Mouse (Mus musculus) lung, postnatal 10 days (tissue): ENCODE measurements around the gene Itsn2.
A peak's percentile ranks its signal among the peaks of the same experiment; 100 is the strongest.
"Not testable (repeated sequence)": the region's sequence is repeated elsewhere in the genome, so short reads cannot be mapped to it uniquely, and the experiment has no call there.

Experiments used
- DNase-seq: peaks from one replicate; pipeline ENCODE4 v3.0.0; 2021

Gene Itsn2

DNA sequence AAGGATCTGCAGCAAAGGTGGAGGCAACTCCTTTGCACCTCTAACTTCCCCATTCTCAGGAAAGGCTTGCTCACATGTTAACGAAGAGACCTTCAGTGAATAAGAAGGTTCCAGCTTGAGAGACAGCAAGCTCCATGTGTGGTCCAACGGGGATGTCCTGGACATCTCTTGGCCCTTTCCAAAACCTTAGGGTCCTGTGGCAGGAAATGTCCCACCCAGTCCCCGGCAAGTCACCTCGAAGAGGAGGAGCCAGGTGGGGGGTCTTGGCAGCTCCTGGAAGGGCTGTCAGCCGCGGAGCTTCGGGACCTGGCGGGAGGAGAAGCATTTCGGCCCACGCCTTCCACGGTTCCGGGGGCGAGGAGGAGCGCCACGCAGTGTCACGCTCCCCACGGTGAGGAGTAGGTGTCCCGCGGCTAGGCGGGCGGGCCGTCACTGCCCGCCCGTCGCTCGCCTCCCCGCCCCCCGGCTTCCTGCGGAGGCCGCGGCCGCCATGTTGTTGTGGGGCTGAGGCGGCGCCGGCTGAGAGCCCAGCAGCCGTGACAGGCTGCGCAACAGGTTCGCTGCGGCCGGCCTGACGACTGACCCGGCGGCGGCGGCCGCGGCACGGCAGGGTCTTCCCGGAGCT, at the start of gene Itsn2, which contains the start of gene Gm3625:
Gene Itsn2, plus strand, starts transcription at position 98 of the 625 bp plus-strand sequence.
Gene Gm3625, minus strand, starts transcription at position 387 of the 625 bp plus-strand sequence.
- peak; percentile 80 for DNase-seq

DNA sequence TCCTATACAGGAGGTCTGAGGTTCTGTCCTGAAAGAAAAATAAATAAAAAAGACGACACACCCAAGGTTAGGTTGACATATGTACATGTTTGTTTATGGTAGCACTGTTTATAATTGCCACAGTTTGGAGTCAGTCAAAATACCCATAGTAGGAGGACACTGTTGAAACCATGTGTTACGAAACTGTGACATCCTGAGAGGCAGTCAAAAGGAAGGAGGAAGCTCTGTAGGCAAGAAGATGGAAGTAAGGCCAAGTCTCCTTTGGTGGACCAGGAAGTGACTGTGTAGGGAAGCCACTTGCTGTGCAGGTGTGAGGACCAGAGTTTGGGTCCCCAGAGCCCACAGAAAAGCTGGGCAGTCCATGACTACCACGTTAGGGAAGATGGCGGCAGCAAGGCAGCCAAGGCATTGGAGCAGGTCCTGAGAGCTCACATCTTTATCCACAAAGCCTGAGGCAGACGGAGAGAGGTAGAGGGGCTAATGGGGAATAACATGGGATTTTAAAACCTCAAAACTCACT, 48.0 kb upstream of the Itsn2 start:
- DNase-seq = no peak

DNA sequence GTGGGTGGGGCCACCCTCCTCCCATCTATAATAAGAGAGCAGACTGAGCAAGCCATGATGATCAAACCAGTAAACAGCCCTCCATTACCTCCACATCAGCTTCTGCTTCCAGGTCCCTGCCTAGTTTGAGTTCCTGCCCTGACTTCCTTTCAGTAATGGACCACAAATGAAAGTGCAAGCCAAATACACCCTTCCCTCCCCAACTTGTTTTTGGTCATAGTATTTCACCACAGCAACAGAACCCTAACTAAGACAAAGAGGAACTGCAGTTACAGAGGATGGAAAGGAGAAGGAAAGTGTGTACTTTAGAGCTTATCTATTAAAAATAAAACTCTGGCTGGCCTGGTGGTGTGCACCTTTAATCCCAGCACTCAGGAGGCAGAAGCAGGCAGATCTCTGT, 47.0 kb upstream of the Itsn2 start:
- no peak for DNase-seq

DNA sequence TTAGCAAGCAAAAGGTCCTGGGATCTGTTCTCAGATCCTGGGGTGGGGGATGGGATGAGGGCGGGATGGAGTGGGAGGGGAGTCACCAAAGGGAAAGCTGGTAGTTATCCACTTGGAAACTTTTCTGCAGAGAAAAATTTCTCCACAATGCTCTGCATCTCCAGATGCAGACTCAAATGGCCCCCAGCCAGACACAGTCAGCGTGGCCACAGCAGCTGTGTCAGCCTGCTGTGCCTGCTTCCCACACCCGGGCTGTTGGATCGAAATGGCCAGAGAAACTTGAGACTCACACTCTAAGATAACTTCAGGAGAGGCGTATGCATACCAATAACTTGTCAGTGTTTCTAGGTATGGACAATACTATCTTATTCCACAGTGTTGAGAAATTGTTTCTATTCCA, 45.9 kb upstream of the Itsn2 start:
- peak; percentile 77 for DNase-seq

DNA sequence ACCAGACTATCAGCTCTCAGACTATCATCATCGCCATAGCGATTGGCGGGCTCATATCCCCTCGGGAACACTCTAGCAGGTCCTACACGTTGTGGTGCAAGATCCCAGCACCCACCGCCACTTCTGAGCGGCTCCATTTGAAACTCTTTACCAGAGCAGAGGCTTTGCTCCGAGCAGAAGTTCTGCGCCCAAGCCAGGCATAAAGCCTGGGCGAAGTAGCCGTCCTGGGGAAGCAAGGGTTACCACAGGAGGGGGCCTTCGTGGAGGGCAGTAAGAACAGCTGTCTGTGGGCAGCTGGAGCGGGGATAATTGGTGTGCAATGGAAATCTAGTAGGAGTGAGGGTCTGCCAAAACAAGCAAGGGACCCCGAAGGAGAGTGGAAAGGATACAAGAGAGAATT, 44.9 kb upstream of the Itsn2 start:
- no peak for DNase-seq

DNA sequence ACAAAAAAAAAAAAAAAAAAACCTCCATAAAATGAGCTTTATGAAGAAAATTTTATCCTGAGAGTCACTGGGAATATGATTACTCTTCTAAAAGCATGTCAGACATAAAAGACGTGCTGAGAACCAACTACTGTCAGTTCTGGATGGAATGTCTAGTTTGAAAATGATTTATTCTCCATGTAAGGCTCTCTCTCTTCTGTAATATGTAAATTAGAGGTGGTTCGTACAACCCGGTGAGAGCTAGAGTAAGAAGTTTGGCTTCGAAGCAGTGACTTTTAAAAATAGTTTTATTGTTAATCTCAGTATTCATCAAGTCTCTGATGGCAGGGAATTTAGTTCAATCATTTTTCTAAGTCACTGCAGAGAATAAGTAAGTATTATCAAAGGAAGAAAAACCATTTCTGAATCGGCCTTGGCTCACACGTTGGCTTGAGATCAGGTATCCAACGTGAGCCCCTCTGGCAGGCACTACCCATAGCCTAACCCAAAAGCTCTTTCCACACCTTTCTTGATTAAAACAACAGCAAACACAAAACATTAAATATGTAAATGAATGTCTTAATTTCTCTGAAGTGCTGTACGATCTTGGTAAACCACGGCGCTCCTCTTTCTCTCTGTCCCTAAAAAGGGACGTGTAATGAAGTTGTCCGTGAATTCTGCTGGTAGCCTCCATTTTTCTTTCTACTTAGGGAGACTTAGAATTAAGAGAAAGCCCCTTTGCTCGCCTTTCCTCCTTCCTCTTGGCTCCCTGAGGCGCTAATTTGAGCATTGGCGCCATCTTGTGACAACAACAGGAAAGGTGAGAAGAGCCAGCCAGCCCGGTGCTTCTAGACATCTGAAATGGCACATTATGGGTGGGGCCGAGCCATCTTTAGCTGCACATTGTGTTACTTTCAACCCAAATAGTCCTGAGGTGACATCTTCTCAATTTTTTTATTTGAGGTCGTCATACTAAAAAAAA, 44.1 kb upstream of the Itsn2 start:
- peak; percentile 86 for DNase-seq

DNA sequence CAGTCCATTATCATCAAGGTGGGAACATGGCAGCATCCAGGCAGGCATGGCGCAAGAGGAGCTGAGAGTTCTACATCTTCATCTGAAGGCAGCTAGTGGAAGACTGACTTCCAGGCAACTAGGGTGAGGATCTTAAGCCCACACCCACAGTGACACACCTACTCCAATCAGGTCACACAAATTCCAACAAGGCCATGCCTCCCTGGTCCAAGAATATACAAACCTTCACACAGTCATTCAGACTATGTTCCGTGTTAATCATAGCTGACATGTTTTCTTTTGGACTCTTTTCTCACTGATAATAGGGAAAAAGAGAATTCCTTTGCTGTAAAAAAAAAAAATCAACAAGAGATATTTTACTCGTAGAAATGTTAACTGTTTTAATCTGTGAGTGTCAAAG, 38.7 kb upstream of the Itsn2 start:
- DNase-seq = not testable (repeated sequence)

DNA sequence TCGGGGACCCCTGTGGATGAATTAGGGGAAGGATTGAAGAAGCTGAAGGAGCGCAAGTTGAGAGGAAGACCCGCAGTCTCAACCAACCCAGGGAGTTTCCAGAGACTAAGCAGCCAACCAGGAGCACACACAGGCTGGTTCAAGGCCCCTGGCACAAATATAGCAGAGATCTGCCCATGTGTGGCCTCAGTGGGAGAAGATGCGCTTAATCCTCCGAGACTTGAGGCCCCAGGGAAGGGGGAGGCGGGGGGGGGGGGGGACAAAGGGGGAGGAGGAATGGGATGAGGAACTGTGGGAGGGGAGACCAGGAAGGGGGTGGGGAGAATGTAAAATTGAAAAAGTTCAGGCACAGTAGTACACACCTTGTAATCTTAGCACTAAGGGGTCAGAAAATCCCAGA, 37.0 kb upstream of the Itsn2 start:
- no peak for DNase-seq

DNA sequence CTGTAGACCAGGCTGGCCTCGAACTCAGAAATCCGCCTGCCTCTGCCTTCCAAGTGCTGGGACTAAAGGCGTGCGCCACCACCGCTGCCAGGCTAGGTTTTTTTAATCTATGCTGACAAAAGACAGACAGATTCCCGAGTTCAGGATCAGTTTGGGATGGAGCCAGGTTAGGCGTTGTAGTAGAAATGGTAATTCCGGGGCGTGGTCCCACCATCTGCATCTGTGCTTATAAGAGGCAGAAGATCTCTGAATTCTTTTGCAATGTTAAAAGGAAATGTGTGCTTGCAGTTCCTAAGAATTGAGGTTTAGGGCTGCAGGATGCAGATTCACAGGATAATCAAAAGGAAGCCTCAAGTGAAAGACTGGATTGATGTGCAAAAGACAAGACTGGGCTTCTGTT, 35.5 kb upstream of the Itsn2 start:
- no peak for DNase-seq

DNA sequence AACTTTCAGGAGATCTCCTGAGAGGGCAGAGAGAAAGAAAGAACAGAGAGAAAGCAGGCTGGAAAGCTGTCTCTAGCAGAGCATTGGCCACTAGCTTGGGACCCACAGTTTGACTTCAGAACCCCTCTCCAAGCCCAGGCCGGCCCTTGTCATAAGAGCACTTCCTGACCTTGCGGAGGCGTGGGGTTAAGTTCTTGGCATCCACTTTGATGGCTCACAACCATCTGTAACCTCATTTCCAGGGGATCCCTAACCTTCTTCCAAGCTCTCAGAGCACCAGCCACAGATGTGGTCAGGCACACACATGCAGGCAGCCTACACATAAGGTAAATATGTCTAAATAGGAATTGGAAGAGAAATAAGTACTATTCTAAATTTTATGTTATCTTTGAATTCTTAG, 35.0 kb upstream of the Itsn2 start:
- DNase-seq = peak; percentile 16

DNA sequence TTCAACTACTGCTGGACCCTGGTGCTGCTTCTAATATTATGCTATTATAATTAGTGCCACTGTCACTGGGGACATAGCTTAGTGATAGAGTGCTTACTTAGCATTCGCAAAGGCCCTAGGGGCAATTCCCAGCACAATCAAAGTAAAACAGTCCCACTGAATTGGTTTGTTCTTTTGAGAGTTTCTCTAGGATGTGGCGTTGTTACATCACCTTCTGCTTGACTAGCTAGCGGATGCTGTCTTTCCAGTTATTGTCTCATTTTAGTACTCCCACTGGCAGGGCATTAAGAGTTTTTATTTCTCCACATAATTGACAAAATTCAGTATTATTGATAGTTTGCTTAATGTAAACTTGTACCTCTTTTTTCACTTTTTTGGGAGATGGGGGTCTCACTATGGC, 34.4 kb upstream of the Itsn2 start:
- DNase-seq = no peak

DNA sequence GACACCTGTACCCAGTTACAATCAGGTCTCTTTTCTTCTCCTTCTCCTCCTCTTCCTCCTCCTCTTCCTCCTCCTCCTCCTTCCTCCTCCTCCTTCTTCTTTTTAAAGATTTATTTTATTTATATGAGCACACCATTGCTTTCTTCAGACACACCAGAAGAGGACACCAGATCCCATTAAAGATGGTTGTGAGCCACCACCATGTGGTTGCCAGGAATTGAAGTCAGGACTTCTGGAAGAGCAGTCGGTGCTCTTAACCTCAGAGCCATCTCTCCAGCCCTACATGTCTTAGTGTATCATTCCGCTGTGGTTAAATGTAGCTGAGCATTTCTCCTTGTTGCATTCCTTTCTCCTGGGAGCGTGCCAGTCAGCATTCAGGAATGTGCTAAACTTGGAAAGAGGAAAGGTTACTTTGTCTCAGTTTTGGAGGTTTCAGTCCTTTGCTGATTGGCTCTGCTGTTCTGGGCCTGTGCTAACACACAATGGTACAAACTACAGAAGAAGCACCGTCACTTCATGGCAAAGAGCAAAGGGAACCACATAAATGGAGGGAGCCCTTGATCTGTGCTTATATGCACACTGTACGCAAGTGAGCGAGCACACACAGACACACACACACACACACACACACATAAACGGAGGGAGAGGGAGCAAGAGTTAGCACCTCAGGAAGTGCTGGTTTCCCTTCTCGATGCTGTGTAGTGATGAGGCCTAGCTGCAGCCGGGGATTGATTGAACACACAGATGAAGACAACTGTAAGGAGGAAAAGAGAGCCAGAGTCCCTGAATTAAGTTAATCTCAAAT, 33.8 kb upstream of the Itsn2 start:
- DNase-seq = peak; percentile 65

DNA sequence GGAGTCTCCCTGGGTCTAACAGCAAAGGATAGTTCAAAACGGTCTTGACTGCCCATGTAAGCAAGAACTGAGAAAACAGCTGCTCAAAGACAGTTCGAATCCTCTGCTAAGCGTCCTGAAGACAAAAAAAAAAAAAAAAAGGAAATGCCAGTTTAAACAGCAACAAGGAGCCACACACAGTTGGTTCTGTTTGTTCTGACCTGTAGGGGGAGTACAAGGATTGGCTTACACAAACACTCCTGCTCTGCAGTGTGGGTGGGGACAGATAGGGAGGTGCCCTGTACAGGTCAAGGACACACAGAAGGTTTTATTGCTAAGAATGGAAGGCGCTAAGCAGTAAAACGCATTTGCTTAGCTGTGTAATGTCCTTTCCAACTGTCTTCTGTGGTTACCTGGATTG, 20.6 kb upstream of the Itsn2 start:
- peak; percentile 69 for DNase-seq

DNA sequence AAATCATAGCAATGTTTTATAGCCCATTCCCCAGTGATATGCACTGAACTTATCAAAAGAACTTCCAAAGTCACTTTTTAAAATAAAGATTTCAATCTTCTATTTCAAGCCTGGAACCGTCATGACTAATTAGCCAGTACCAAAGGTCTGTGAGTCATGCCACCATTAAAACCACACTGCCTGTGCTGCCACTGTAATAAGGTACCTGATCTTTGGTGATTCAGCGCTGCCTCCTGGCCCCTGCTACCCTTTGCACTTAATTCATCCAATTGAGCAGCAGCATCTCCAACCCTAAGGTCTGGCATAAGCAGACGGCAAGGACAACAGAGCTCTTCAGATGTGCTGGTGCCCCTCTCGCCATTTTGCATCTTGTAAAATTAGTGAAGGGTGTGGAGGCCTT, 18.4 kb upstream of the Itsn2 start:
- no peak for DNase-seq

DNA sequence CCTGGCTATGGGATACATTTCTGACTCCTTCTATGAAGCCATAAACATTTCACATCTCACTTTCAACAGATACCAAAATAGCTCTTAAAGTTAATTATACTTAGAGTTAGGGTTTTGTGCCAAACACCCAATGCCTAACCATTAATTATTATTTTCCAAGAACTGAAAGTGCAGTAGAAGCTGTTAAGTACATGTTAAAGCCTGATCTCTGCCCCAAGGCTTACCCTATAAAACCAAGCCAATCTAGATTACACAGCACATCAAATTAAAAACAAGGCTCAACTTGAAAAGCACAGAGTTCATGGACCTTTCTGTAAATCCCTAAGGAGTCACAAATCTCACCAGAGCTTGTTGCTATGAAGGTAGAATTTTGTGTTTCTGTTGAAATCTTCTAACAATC, 10.1 kb upstream of the Itsn2 start:
- DNase-seq = no peak

DNA sequence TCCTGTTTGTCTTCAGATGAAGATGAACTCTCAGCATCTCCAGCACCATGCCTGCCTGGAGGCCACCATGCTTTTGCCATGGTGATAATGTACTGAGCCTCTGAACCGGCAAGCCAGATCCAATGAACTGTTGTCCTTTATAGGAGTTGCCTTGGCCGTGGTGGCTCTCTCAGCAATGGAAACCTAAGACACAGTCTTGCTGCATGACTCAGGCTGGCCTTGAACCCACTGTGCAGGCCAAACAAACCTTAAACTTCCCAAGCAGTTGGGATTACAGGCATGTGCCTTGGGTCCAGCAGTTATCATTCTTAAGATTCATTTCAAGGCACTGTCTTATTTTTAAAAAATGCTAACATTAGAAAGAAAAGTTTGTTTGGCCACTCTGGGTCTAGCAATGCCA, 4.6 kb upstream of the Itsn2 start:
- no peak for DNase-seq

DNA sequence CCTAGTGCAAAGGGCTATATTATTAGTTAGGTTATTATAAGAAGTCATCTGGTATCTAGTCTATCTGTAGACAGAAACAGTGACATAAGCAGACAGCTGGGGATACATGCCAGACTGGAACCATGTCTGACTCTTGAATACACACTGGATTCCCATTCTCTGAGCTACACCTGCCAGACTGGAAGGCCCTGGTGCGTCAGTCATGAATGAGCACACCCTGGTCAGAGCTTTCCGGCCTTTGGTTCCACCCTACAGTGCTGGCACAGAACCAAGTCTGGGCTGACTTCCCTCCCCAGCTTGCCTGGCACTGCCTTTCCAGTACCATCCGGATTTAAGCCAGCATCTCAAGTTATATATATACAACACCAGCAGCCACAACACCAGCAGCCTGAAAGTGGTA, 3.8 kb upstream of the Itsn2 start:
- peak; percentile 74 for DNase-seq

DNA sequence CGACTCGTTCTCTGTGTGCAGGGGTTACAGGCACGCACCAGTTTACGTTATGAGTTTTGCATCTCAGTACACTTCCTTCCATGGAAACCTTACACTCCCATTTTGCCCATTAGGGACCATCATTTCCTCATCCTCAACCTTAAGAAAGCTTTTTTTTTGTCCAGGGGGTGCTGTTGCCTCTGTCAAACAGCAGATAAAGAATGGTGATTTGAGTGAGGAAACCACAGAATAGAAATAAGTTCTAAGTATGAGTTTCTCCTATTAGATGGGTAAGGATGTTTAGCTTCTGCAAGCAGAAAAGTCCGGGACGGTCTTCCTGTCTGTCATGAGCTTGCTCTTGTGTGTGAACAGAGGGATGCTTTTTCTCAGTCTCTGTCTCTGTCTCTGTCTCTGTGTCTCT, 413 bp upstream of the Itsn2 start:
- no peak for DNase-seq

DNA sequence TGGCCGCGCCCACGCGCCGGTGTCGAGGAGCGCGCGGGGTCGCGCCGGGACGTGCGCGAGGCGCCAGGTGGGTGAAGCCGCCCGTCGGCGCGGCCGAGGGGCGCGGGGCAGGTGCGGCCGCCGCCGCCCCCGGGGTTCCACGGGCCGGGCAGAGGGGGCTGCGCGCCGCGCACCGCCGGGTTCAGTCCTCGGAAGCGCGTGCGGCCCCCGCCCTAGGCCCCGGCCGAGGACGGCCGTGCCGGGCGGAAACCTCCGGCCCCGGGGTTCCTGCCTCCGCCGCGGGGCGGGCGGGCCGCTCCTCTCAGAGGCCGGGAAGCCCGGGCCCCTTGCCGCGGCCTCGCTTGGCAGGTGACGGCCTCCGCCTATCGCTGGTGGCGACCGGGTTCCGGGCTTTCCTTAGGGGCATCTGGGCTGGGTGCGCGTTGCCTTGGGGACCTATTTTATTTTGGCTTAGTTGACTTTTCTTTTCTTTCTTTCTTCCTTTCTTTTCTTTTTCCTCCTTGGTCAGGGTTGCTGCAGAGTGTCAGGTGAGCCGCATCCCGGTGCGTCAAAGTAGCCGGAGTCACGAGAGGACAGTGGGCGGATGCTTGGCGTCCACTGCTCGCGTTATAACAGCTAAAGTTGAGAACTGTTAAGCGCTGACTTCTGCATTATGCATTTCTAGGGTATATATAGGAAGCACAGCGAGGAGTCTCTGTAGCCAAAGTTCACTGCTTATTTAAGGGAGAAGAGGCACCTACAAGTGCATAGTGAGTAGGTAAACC, 910 bp downstream of the Itsn2 start:
- peak; percentile 56 for DNase-seq

DNA sequence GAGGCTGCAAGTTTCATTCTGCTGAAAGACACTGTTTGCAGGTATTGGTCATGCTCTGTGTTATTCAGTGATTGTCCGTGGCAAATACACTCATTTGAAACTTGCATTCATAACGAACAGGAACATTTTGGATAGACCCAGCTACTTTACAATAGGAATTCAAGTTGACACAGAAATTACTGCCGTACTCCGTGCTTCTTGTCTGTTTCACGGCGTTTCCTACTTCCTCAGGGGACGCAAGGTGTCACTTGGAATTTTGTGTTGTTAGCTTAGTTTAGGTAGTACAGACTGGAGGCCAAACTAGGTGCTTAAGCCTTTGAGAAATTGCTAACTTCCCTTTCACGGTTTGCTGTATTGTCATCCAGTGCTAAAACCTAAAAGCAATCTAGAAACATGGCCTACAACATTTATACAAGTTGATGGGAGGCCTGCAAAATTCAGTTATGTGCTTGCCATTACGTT, 1.5 kb downstream of the Itsn2 start:
- DNase-seq = no peak

DNA sequence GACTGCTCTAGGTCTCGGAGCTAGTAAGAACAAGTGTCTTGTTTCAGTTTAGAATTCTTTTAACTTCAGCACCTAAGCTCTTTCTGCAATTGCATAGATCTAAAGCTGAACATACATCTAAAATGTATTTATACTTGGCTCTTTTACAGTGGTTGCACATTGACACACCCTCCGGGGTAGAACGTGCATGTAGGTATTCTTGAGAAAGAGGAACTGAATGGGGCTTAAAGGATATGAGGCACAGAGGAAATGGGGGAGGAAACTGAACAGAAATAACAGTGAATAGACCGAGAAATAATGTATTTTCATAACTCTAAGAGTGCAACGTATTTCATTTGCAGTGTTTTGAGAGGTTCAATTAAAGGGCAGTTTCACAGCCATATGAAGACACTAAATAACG, 2.6 kb downstream of the Itsn2 start:
- DNase-seq = no peak
